Mouse (Mus musculus): ENCODE results near the gene Ksr2. TPM values are rescaled to one million over a fixed set of nuclear protein-coding genes. Genes with fewer than 3 reads are reported as not detected.
"Not testable (repeated sequence)": the region's sequence is repeated elsewhere in the genome, so short reads cannot be mapped to it uniquely, and the experiment has no call there.

Ksr2 gene
- total RNA-seq, 2 experiments from 2014 or later, result 0.04 to 0.08 TPM

DNA sequence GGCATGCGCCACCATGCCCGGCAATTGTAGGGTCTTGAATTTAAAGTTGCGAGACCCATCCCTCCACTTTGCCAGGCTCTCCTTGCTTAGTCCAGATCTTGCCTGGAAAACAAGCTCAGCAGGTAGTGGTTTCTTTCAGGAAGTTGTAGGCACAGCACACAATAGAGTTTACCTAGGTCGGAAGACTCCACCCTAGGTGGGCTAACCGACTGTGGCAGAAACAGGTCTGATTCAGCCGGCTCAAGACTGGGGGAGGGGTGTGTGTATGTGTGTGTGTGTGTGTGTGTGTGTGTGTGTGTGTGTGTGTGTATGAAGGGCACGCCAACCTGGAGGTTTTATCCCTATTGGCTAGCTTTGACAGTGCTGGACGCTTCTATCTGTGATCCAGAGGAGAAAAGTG lies 10.2 kb upstream of the Ksr2 start:
- intact Hi-C loops (cut with DNase I; ENCODE audit: low total_unique reads), result no loop called here
- no peak for DNase-seq

DNA sequence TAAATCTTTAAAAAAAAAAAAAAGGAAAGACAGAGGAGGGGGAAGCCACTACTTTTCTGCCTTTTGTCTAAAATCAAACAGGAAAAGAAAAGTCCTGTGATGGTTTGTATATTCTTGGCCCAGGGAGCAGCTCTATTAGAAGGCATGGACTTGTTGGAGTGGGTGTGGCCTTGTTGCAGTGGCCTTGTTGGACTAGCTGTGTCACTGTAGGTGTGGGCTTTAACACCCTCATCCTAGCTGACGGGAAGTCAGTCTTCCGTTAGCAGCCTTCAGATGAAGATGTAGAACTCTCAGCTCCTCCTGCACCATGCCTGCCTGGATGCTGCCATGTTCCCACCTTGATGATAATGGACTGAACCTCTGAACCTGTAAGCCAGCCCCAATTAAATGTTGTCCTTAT lies 9.1 kb upstream of the Ksr2 start:
- intact Hi-C loops (cut with DNase I; ENCODE audit: low total_unique reads); DNase-seq: not testable (repeated sequence)

DNA sequence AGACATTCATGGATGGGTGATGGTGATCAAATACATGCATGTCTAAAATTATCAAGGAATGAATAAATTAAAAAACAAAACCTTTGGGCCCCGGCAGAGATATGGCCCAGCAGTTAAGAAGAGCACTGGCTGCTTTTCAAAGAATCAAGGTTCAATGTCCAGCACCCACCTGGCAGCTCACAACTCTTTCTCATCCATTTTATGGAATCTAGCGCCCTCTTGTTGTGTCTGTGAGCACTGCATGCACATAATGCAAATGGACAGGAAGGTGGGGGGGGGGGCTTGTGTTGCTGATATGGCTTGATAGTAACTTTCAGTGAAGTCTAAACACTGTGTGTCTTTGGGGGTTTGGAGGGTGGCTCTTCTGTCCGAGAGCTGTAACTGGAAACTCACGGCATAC lies 5.6 kb upstream of the Ksr2 start:
- intact Hi-C loops (cut with DNase I; ENCODE audit: low total_unique reads), result no loop called here
- DNase-seq, result no peak

DNA sequence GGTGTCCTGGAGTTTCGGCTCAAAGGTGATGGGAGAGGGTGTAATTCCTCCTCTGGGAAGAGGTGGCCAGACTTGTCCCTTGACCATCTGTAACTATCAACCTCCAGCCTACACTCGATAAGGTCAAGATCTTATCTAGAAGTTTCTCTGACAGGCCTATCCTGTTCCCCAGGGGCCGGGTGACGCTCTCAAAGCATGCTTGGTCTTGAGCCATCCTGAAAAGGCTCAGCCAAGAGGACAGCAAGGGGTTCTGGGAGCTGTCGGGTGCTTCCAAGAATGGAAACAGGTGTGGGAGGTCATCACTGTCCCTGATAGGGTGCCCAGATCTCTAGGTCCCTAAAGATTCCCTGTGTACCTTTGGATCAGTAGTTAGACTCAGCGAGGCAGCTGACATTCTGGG lies 4.4 kb upstream of the Ksr2 start:
- intact Hi-C loops (cut with DNase I; ENCODE audit: low total_unique reads), result no loop called here

DNA sequence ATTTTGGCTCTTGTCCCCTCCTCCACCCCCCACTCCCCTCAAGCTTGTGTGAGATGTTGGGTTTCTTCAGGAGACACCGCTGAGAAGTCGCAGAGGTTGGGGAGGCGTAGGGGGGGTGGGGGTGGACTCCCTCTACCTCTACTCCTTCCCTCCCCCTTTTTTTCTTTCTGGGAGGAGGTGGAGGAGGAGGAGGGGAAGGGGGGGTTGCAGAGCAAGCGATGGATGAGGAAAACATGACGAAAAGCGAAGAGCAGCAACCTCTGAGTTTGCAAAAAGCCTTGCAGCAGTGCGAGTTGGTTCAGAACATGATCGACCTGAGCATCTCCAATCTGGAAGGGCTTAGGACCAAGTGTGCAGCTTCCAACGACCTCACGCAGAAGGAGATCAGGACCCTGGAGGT lies 811 bp downstream of the Ksr2 start:
- intact Hi-C loops (cut with DNase I; ENCODE audit: low total_unique reads), result no loop called here
- DNase-seq, result no peak

More for the DNA sequence above, 4.4 kb upstream of the Ksr2 start:
- no peak for DNase-seq

DNA sequence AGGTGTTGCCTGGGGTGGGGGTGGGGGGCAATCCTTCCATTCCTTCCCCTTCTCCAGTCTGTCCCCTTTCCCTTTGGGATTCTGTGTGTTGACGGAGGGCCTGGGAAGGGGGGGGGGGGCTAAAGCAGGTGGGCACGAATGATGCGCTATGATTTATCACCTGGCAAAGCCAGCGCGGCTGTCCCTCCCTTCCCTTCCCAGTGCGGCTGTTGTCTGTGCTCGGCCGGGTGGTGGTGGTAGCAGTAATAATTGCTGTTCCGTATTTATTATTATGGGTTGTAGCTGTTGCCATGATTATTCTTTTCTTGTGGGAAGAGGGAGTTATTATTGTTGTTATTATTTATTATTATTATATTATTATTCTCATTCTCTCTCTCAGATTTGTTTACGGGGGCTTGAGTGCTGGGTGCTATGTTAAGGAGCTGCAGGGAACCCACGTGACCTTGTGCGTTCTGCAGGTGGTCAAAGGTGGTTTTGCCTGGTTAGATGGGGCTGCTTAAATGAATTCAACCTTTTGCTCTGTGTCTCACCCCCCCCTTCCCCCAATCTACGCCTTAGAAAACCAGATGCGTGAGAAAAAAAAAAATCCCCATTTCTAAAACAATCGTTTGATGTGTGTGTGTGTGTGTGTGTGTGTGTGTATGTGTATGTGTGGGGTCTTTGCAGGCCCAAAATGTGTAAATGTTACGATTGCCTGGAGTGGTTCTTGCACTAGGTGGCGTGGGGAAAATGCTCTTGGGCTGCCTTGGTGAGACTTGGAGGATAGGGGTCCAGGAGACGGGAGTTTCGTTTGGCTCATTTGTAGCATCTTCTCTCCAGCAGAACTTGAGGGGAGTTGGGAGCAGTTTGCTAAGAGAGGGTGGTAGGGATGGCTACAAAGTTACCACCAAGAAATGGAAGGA lies 1.5 kb downstream of the Ksr2 start:
- intact Hi-C loops (cut with DNase I; ENCODE audit: low total_unique reads), result no loop called here
- no peak for DNase-seq

DNA sequence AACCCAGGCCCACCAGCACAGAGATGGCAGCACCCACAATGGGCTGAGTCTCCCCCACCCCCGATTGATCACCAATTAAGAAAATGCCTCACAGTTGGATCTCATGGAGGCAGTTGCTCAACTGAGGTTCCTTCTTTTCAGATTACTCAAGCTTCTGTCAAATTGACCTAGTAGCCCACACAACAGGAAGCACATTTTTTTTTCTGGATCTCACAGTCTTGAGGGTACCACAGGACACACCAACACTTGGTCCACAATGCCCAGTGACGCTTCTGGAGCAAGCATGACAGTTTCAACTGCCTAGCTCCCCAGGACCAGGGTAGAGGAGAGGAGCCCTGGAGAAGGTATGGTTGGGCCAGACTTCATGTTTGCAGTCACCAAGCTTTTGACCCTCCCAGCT lies 3.6 kb downstream of the Ksr2 start:
- DNase-seq, result no peak
- intact Hi-C loops (cut with DNase I; ENCODE audit: low total_unique reads), result no loop called here

DNA sequence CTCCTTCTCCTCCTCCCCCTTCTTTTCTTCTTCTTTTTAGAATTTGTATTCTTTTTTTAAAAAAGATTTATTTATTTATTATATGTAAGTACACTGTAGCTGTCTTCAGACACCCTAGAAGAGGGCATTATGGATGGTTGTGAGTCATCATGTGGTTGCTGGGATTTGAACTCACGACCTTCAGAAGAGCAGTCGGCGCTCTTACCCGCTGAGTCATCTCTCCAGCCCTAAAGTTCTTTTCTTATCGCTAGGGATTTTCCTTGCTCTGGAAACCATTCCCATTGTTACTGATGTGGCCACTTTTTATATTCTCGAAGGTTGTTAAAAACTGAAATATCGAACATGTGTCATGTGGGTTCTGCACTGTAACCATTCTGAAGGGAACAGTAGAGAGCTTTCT lies 19.7 kb downstream of the Ksr2 start:
- intact Hi-C loops (cut with DNase I; ENCODE audit: low total_unique reads); DNase-seq: not testable (repeated sequence)

DNA sequence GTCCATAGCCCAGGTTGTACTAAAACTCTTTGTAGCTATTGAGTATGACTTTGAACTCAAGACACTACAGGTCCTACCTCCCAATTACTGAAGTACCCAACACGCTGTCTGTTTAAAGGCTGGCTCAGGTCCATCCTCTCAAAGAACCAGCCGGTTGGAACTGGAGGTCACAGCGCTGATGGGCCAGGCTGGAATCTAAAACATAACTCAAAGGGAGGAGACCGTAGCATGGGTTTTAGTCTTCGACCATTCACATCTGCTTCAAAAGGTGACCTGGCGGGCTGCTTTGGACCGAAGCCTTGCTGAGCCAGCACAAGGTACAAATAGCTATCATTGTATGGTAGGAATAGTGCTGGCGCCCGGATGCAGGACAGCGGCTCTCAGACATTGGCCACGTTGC lies 26.5 kb downstream of the Ksr2 start:
- no peak for DNase-seq
- intact Hi-C loops (cut with DNase I; ENCODE audit: low total_unique reads), result no loop called here

DNA sequence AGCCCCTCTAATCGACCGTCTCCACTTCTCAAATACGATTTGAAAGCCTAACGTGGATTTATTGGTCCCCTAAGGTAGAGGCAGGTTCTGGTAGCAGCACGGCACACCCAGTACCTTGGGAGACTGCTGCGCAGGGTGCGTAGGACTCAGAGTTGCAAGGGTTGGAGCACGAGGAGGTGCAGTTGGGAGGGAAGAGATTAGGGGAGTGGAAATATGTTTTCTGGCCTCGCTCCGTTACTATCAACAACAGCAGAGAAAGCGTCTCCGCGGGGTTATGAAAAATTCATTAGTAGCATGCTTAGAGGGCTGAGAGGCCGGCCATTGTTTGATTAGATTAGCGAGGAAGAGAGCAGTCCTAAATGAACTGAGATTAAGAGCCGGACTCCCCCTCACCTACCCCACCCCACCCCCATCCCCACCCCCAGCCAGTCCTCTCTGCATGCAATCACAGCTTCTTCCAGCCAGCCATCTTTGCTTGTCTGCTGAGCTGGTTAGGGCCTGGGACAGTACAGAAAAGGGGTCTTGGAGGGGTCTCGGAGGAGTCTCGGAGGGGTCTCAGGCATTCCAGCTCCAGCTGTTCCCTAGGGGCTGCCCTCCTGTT lies 27.5 kb downstream of the Ksr2 start:
- intact Hi-C loops (cut with DNase I; ENCODE audit: low total_unique reads), result no loop called here
- DNase-seq, result no peak

DNA sequence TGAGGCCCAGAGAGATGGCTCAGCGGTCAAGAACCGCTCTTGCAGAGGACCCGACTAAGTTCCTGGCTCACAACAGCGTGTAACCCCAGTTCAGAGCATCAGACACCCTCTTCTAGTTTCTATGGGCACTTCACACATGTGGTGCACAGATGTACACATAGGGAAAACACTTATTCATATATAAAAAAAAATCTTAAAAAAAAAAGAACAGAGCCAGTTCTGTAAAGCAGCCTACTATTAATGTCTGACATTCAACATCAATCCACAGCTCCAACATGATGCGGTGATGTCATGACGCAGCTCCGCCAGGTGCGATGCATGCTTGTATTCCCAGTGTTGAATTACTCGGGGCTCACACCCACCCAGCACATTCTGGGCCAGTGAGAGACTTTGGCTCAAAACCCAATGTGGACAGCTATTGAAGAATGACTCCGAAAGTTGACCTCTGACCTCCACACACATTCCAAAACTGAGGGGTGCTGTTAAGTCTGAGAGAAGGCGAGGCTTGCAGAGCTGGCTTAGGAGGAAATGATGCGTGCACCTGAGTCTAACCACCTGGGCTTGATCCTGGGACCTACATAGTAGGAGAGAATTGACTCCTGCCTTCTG lies 28.5 kb downstream of the Ksr2 start:
- no peak for DNase-seq
- intact Hi-C loops (cut with DNase I; ENCODE audit: low total_unique reads), result no loop called here

DNA sequence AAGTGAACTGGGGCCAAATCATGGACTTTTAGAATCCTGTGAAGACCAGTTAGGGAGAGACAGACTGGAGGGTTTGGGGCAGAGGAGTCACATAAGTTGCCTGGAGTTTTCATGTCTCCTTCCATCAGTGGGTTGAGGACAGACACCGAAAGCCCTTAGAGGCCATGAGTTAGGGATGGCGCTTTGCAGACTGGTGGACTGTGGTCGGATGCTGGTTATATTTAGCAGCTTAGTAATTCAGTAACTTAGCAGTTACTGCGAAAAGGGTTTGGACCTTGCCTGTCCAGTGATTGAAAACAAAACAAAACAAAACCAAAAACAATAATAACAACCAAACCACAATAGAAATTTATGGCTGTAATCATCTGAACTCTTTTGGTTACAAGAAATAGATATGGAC lies 29.3 kb downstream of the Ksr2 start:
- no peak for DNase-seq
- intact Hi-C loops (cut with DNase I; ENCODE audit: low total_unique reads), result no loop called here

DNA sequence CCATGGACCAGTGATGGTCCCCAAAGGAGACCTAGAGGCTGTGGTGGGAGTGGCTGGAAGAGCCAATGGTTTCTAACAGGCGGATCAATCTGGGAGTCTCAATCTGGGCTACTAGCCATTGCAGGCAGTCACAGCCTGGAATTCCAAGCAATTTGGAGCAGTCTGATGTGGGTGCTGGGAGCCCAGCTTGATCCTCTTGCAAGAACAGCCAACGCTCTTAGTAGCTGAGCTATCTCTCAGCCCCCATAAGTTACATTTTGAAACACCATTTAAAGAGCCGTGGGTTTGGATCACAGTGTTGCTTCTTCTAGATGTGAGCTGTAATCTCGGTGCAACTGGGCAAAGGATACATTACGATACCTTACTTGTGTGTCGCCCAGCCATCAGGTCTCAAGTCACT lies 30.1 kb downstream of the Ksr2 start:
- intact Hi-C loops (cut with DNase I; ENCODE audit: low total_unique reads), result no loop called here
- DNase-seq, result no peak

DNA sequence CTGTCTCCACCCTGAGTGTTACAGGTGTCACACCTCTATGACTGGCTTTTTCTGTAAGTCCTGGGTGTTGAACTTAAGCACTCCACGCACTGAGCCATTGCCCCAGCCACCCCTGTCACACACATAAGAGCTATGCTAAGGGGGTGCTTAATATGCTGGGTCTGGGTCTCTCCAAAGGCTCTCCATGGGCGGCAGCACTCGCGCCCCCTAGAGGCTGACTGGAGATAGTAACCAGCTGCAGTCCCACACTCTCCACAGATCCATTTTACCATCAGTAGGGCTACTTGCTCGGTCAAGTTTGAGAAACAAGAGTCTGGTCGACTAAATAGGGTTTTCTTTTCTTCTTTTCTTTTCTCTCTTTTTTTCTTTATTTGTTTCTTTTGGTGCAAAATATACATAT lies 33.9 kb downstream of the Ksr2 start:
- DNase-seq, result no peak

DNA sequence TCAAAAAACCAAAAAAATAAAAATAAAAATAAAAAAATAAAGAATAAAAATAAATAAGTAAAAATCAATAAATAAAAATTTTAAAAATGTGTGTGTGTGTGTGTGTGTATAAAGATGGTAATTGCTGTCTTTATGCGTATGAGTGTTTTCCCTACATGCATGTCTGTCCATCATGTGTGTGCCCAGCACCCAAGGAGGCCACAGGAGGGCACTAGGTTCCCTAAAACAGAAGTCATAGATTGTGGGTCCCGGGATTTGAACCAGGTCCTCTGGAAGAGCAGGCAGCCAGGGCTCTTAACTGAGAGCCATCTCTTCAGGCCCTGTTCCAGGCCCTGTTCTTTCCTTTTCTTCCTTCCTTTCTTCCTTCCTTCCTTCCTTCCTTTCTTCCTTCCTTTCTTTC lies 38.2 kb downstream of the Ksr2 start:
- no peak for DNase-seq
- intact Hi-C loops (cut with DNase I; ENCODE audit: low total_unique reads), result no loop called here

More for the DNA sequence above, 33.9 kb downstream of the Ksr2 start:
- intact Hi-C loops (cut with DNase I; ENCODE audit: low total_unique reads), result no loop called here

DNA sequence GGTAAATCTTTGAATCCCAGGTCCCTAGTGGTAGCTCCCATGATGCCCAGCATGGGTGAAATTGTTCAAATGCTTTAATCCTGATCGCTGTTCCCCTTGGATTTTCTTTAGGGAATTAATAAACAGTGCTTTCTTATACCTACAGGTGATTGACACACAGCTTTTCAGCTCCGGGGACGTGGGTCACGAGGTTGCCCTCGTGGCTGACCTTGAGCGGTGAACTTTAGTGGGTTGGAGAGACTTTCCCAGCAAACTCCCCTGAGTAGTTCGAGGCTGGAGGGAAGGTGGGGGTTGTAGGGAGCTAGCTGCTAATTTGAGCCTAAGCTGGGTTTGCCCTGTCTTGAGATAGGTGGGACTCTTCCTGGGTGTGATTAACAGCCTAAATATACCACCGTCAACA lies 41.7 kb downstream of the Ksr2 start:
- intact Hi-C loops (cut with DNase I; ENCODE audit: low total_unique reads), result no loop called here
- DNase-seq, result no peak

DNA sequence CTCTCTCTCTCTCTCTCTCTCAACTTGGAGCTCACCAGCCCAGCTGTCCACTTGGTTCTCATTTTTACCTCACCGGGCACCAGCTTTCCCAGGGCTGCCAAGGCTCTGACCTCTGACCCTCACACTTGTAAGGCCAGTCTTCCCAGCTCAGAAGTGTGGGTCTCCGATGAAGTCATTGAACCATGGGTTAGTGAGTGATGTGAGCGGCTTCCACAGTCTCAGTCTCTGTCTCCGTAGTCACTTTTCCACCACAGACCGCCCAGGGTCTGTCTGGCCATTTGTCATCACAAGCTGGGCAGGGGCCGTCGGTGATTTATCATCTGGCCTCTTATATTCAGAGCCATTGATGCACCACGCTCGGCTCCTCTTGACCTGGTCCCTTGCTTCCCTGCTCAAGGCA lies 43.3 kb downstream of the Ksr2 start:
- intact Hi-C loops (cut with DNase I; ENCODE audit: low total_unique reads), result no loop called here
- no peak for DNase-seq

DNA sequence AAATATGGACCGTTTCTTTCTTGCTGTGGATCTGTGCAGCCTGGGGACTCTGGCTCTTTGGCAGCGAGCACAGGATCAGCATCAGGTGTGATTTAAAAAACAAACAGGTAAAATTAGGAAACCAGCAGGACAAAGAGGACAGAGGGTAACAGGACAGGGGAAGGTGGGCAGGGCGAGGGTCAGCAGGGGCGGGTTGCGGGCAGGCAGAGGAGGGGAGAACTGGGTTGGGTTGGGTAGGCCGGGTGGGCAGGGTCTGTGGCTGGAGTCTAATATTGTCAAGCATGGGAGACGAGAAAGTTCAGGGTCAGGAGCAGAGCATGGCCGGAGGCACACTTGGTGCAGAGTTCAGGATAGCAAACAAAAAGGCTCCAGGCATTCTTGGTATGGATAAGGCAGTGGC lies 43.8 kb downstream of the Ksr2 start:
- DNase-seq, result no peak
- intact Hi-C loops (cut with DNase I; ENCODE audit: low total_unique reads), result no loop called here

DNA sequence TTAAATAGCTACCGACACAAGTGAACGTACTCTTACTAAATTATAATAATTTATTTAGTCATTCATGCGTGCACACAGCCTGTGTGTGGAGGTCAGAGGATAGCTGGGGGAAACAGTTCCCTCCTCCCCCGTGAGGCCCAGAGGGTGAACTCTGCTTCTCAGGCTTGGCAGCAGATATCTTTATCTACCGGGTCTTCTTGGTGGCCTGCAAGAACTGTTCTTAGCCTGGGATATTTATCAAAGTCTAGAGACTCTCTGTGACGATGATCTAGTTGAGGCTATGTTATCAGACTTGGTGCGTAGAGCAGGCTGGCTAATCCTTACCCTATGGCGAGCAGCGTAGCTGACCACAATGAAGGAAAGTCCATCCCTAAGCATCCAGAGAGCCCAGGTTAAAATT lies 45.1 kb downstream of the Ksr2 start:
- DNase-seq, result no peak
- intact Hi-C loops (cut with DNase I; ENCODE audit: low total_unique reads), result no loop called here

DNA sequence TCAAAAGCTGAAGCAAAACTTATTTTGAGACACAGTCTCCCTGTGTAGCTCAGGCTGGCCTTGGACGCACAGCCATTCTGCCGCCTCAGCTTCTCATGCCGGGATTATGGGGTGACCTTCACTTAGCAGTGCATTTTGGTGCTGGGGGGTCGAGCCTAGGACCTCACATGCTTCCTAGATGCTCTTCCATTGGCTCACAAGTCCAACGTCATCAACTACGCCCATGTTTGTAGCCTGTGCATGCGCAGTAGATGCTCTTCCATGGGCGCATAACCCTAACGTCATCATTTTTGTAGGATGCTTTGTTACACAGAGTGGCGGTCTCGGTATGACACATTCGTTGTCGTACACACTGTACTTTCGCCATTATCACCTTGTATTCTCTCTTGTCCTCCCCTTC lies 46.5 kb downstream of the Ksr2 start:
- no peak for DNase-seq
- intact Hi-C loops (cut with DNase I; ENCODE audit: low total_unique reads), result no loop called here

DNA sequence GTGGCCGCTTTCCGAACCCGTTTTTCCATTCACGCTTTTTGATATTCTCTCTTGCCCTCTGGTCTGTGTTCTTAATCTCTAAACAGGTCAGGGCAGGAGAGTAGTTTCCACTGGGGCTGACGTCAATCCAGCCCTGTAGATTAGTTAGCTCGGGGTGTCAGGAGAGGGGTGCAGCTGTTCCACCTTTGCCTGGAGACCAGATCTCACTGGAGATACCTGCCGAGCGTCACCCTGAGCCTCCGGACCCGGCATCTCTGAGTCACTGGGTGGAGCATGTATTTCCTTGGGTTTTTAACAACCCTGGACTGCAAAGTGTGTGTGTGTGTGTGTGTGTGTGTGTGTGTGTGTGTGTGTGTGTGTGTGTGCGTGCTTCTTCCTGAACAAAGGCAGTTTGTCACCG lies 53.3 kb downstream of the Ksr2 start:
- intact Hi-C loops (cut with DNase I; ENCODE audit: low total_unique reads), result no loop called here
- no peak for DNase-seq

Data from gastrocnemius, postnatal 14 days (tissue).